Mouse (Mus musculus): ENCODE measurements around the gene Zfp462. TPM values are rescaled to one million over a fixed set of nuclear protein-coding genes. Genes with fewer than 3 reads are reported as not detected.

Gene Zfp462
- total and polyA plus RNA-seq, 3 experiments = 5.0 to 7.6 (median 7.5) TPM

GRCm38 (mm10) chr4:55084080-55084688 is 139.3 kb downstream of the Zfp462 start:
- WGBS = 63% methylated on average over 6 of the region's 6 CpGs
- TF ChIP-seq CTCF (IDR thresholded peaks at IDR 0.05) (no peak), POLR2A (IDR thresholded peaks at IDR 0.05; ENCODE audit: insufficient read depth, low read depth, low read length) (no peak), EP300 (IDR thresholded peaks at IDR 0.05; ENCODE audit: insufficient read depth, low read depth, low read length) (no peak)
- Histone ChIP-seq H3K9ac (ENCODE audit: low read depth, low read length) (no peak overlapping the region), H3K36me3 (ENCODE audit: control insufficient read depth, insufficient read depth, low read length) (no peaks in the 10 kb centered on the region), H3K79me2 (replicated peaks; ENCODE audit: control insufficient read depth, insufficient read depth, low read length) (no peaks in the 10 kb centered on the region), H3K4me1 (ENCODE audit: control insufficient read depth, insufficient read depth, low read length) (peaks cover 3% of the 10 kb centered on the region; the same call in 1 of the 2 replicates), H3K4me3 (no peak overlapping the region), H3K27me3 (ENCODE audit: control insufficient read depth, insufficient read depth, low read length) (no peaks in the 10 kb centered on the region), H3K27ac (no peak overlapping the region)
- DNase-seq = peak; percentile 16 to 24
- intact Hi-C loops (cut with DNase I) = no loop called here

GRCm38 (mm10) chr4:55088153-55088552 is 143.3 kb downstream of the Zfp462 start:
- 88% methylated on average over 3 of the region's 3 CpGs for WGBS
- Histone ChIP-seq H3K36me3 (ENCODE audit: control insufficient read depth, insufficient read depth, low read length) (no peaks in the 10 kb centered on the region), H3K27ac (no peak overlapping the region), H3K27me3 (ENCODE audit: control insufficient read depth, insufficient read depth, low read length) (no peaks in the 10 kb centered on the region), H3K79me2 (replicated peaks; ENCODE audit: control insufficient read depth, insufficient read depth, low read length) (no peaks in the 10 kb centered on the region), H3K9ac (ENCODE audit: low read depth, low read length) (no peak overlapping the region), H3K4me3 (no peak overlapping the region), H3K4me1 (ENCODE audit: control insufficient read depth, insufficient read depth, low read length) (peaks cover 3% of the 10 kb centered on the region; the same call in 1 of the 2 replicates)
- intact Hi-C loops (cut with DNase I) = no loop called here
- DNase-seq = no peak
- TF ChIP-seq CTCF (IDR thresholded peaks at IDR 0.05) = no peak
- no peak for TF ChIP-seq POLR2A (IDR thresholded peaks at IDR 0.05; ENCODE audit: insufficient read depth, low read depth, low read length)
- no peak for TF ChIP-seq EP300 (IDR thresholded peaks at IDR 0.05; ENCODE audit: insufficient read depth, low read depth, low read length)

- 63% methylated on average over 6 of the region's 6 CpGs for WGBS
- intact Hi-C loops (cut with DNase I) = no loop called here
Observed at GRCm38 (mm10) chr4:55088922-55089321, 144.1 kb downstream of the Zfp462 start.

GRCm38 (mm10) chr4:55097157-55097556 is 152.3 kb downstream of the Zfp462 start:
- WGBS = 42% methylated on average over 2 of the region's 2 CpGs
- intact Hi-C loops (cut with DNase I) = no loop called here
- DNase-seq = no peak
- Histone ChIP-seq H3K4me3 (no peak overlapping the region), H3K4me1 (ENCODE audit: control insufficient read depth, insufficient read depth, low read length) (peaks cover 1% of the 10 kb centered on the region; the same call in 1 of the 2 replicates), H3K27me3 (ENCODE audit: control insufficient read depth, insufficient read depth, low read length) (no peaks in the 10 kb centered on the region), H3K36me3 (ENCODE audit: control insufficient read depth, insufficient read depth, low read length) (no peaks in the 10 kb centered on the region), H3K27ac (no peak overlapping the region), H3K79me2 (replicated peaks; ENCODE audit: control insufficient read depth, insufficient read depth, low read length) (no peaks in the 10 kb centered on the region), H3K9ac (ENCODE audit: low read depth, low read length) (no peak overlapping the region)
- no peak for TF ChIP-seq CTCF (IDR thresholded peaks at IDR 0.05)

More at GRCm38 (mm10) chr4:55088922-55089321, 144.1 kb downstream of the Zfp462 start:
- H3K36me3 ChIP-seq (ENCODE audit: control insufficient read depth, insufficient read depth, low read length) = no peaks in the 10 kb centered on the region
- H3K79me2 ChIP-seq (replicated peaks; ENCODE audit: control insufficient read depth, insufficient read depth, low read length) = no peaks in the 10 kb centered on the region
- H3K9ac ChIP-seq (ENCODE audit: low read depth, low read length) = no peak overlapping the region
- TF ChIP-seq POLR2A (IDR thresholded peaks at IDR 0.05; ENCODE audit: insufficient read depth, low read depth, low read length) (no peak), EP300 (IDR thresholded peaks at IDR 0.05; ENCODE audit: insufficient read depth, low read depth, low read length) (no peak), CTCF (IDR thresholded peaks at IDR 0.05) (no peak)
- peaks cover 2% of the 10 kb centered on the region; the same call in 1 of the 2 replicates for H3K4me1 ChIP-seq (ENCODE audit: control insufficient read depth, insufficient read depth, low read length)
- no peak overlapping the region for H3K4me3 ChIP-seq
- no peak for DNase-seq
- H3K27ac ChIP-seq = no peak overlapping the region
- H3K27me3 ChIP-seq (ENCODE audit: control insufficient read depth, insufficient read depth, low read length) = no peaks in the 10 kb centered on the region

DNA sequence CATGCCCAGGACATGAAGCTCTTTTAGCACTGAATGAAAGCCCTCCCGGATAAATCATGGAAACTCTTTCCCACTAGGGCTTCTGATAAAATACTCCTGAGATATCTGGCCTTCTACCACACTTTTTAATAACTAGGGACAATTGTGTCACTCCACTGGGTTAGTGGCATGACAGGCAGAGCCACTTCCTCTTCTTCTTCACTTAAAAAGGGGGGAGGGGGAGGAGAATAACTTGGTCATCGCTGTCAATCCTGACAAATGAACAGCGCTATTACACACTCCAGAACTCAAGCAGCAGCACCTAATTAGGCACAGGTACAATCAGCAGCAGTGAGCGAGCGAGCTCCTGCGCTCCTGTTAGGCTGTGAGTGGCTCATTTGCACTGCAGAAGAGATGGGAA is 153.5 kb downstream of the Zfp462 start:
- no peaks in the 10 kb centered on the region for H3K27me3 ChIP-seq (ENCODE audit: control insufficient read depth, insufficient read depth, low read length)
- DNase-seq = no peak
- intact Hi-C loops (cut with DNase I) = no loop called here
- no peak overlapping the region for H3K4me3 ChIP-seq
- H3K79me2 ChIP-seq (replicated peaks; ENCODE audit: control insufficient read depth, insufficient read depth, low read length) = no peaks in the 10 kb centered on the region
- 72% methylated on average over 6 of the region's 6 CpGs for WGBS
- no peak overlapping the region for H3K27ac ChIP-seq
- TF ChIP-seq CTCF (IDR thresholded peaks at IDR 0.05) = no peak
- H3K9ac ChIP-seq (ENCODE audit: low read depth, low read length) = no peak overlapping the region
- H3K36me3 ChIP-seq (ENCODE audit: control insufficient read depth, insufficient read depth, low read length) = no peaks in the 10 kb centered on the region
- H3K4me1 ChIP-seq (ENCODE audit: control insufficient read depth, insufficient read depth, low read length) = peaks cover 1% of the 10 kb centered on the region; the same call in 1 of the 2 replicates

DNA sequence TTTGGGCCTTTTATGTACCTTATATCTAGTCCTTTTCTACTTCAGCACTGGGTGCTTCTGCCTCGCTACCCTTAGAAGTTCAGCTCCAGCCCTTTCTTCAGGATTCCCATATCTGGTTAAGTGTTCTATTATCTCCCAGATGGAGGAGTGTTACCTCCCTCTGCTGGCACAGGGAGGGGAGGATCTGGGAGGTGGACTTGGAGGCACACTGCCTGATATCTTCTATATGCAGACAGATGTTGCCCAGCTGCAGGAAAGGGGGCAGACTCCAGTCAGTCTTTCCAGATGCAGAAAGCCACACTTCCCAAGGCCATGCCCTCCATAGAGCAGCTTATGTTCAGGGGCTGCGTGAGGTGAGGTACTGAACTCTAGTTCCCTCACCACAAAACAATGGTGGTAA is 156.0 kb downstream of the Zfp462 start:
- Histone ChIP-seq H3K36me3 (ENCODE audit: control insufficient read depth, insufficient read depth, low read length) (no peaks in the 10 kb centered on the region), H3K27me3 (ENCODE audit: control insufficient read depth, insufficient read depth, low read length) (no peaks in the 10 kb centered on the region), H3K79me2 (replicated peaks; ENCODE audit: control insufficient read depth, insufficient read depth, low read length) (no peaks in the 10 kb centered on the region), H3K4me1 (ENCODE audit: control insufficient read depth, insufficient read depth, low read length) (no peaks in the 10 kb centered on the region), H3K4me3 (no peak overlapping the region), H3K27ac (no peak overlapping the region), H3K9ac (ENCODE audit: low read depth, low read length) (no peak overlapping the region)
- intact Hi-C loops (cut with DNase I) = no loop called here
- no peak for DNase-seq
- TF ChIP-seq CTCF (IDR thresholded peaks at IDR 0.05) (peak; percentile 64), EP300 (IDR thresholded peaks at IDR 0.05; ENCODE audit: insufficient read depth, low read depth, low read length) (no peak), POLR2A (IDR thresholded peaks at IDR 0.05; ENCODE audit: insufficient read depth, low read depth, low read length) (no peak)
- WGBS = 59% methylated on average over 2 of the region's 2 CpGs
